Mouse (Mus musculus) bone marrow macrophage, adult 2 months (primary cell): Measurements from ENCODE around the gene Snx21.

Experiments
- CTCF ChIP-seq: IDR thresholded peaks from 2 replicates; pipeline ENCODE4 v1.5.1; 2012; ENCODE audit warnings: low read depth, mild to moderate bottlenecking, low read length, moderate library complexity
- POLR2A ChIP-seq: IDR thresholded peaks from 2 replicates; pipeline ENCODE4 v1.6.1; 2012; ENCODE audit warnings: mild to moderate bottlenecking, low read depth, low read length, borderline replicate concordance

GRCm38 (mm10) chr2:164831029-164831428 is 45.4 kb downstream of the Snx21 start:
- TF ChIP-seq POLR2A (no peak), CTCF (no peak)
